Mouse (Mus musculus) testis, postnatal 14 days (tissue): ENCODE measurements around the gene Slc34a3.

Experiments used
- DNase-seq: peaks from one replicate; pipeline ENCODE4 v3.0.0; 2021; ENCODE audit warnings: low spot score

Slc34a3 gene

GRCm38 (mm10) chr2:25193330-25193770 is 40.8 kb downstream of the Slc34a3 start:
- DNase-seq = peak; percentile 68

GRCm38 (mm10) chr2:25187841-25188240 is 46.3 kb downstream of the Slc34a3 start:
- no peak for DNase-seq

- DNase-seq = no peak
Measured at GRCm38 (mm10) chr2:25186575-25186930, 47.6 kb downstream of the Slc34a3 start.

- peak; percentile 71 for DNase-seq
Measured at GRCm38 (mm10) chr2:25185625-25186574, 48.3 kb downstream of the Slc34a3 start.

- DNase-seq = no peak
Measured at GRCm38 (mm10) chr2:25184496-25184895, 49.7 kb downstream of the Slc34a3 start.

GRCm38 (mm10) chr2:25183336-25183735 is 50.8 kb downstream of the Slc34a3 start:
- no peak for DNase-seq

GRCm38 (mm10) chr2:25182664-25183063 is 51.5 kb downstream of the Slc34a3 start:
- no peak for DNase-seq

GRCm38 (mm10) chr2:25181891-25182397 is 52.2 kb downstream of the Slc34a3 start:
- no peak for DNase-seq

GRCm38 (mm10) chr2:25180973-25181890 is 52.9 kb downstream of the Slc34a3 start:
- DNase-seq = peak; percentile 63

- DNase-seq = peak; percentile 95
Measured at GRCm38 (mm10) chr2:25180478-25180903, 53.7 kb downstream of the Slc34a3 start, which contains the start of gene Nrarp. Gene Nrarp (plus strand): TSS chr2:25180758.

- DNase-seq = no peak
Measured at GRCm38 (mm10) chr2:25179566-25180217, 54.5 kb downstream of the Slc34a3 start.
